Mouse (Mus musculus) kidney, adult 2 months (tissue): ENCODE measurements around the gene Dnah2.

Source experiments
- CTCF ChIP-seq: fragments of 200-500 bp; conservative IDR thresholded peaks from 2 replicates; pipeline ENCODE4 v1.5.1; 2011; ENCODE audit warnings: low read depth, mild to moderate bottlenecking, control low read depth, low read length, moderate library complexity, mixed read lengths; ENCODE audit not compliant: insufficient read depth, insufficient read length
- POLR2A ChIP-seq: fragments of 200-500 bp; IDR thresholded peaks from one replicate; pipeline ENCODE4 v1.6.1; 2011; ENCODE audit warnings: low read depth, low read length, control low read depth

DNA sequence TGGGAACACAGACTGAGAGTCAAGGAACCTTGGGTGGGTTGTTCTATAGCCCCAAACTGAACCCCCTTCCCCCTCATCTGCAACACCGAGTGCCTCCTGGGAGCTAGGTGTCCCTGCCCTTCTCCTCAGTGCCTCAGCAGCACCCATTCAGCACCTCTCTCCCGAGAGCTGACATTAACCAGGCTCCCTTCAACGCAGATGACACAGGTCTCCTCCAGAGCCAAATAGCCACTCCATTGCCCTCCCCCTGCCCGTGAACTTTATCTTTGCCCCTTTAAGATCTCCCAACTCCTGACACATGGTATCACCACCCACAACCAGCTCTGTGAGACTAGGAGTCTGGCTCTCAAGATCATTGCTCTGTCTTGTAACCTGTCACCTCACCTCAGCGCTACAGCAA is 10.3 kb upstream of the Dnah2 start:
- TF ChIP-seq CTCF (no peak), POLR2A (no peak)
